Mouse (Mus musculus): ENCODE measurements around the gene Nop2. TPM values are rescaled to one million over a fixed set of nuclear protein-coding genes. Genes with fewer than 3 reads are reported as not detected.

Gene Nop2
- polyA plus RNA-seq (2015; fragmentation: Nextera tagmentation; extraction: Ambion mirVana), result 49.1 and 58.3 TPM in 2 replicates

DNA sequence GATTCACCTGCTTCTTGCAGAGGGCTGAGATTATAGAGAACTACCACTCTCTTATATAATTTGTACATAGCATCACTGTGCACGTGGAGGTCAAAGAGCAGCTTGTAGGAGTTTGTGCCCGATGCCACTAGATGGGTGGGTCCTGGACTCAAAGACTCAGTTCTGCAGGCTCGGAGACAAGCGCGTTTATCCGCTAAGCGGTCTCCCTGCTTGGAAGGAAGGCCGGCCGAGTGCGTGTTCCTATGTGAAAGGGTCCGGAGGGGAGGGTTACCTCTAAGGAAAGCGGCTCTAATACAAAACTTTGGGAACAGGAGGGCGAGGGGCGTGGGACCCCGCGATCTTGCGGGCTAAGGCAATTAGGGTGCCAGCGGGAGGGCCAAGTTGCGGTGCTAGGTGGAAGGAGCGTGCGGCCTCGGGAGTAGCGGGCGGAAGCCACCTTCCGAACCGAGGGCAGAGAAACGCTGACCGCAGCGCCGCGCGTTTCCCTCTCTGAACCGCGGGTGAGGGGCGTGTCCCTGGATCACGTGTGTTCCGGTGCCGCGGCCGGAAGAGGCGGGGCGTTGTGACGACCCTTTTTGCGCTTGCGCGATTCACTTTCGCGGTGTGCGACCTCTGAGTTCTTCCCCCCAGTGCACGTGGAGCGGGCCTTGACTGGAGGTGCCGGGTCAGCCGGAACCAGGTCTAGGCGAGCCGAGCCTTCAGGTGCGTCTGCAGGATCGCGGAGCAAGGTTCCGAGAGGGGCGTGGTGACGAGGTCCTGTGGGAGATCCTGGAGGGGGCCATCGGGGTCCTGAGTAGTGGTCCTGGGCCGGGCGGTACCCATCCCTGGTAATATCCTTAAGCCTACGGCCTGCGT is at the start of gene Nop2:
Gene Nop2 (plus strand): TSS at position 608 of the 855 bp plus-strand sequence.
- peak within 1 kb of the TSS; percentile 96 for H3K4me2 ChIP-seq
- peaks cover 75% of the 10 kb centered on the region for H3K36me3 ChIP-seq (ENCODE audit: poor library complexity, severe bottlenecking)
- peaks cover 20% of the 10 kb centered on the region for H3K4me1 ChIP-seq
- H3K27me3 ChIP-seq, result no peaks in the 10 kb centered on the region
- H3K9ac ChIP-seq, result peak within 1 kb of the TSS; percentile 88
- under 1% methylated on average over 64 of the region's 66 CpGs for WGBS
- ATAC-seq, result peak; percentile 94
- peak within 1 kb of the TSS; percentile 83 for H3K27ac ChIP-seq
- peak within 1 kb of the TSS; percentile 78 for H3K4me3 ChIP-seq
- no peaks in the 10 kb centered on the region for H3K9me3 ChIP-seq (replicated peaks)

DNA sequence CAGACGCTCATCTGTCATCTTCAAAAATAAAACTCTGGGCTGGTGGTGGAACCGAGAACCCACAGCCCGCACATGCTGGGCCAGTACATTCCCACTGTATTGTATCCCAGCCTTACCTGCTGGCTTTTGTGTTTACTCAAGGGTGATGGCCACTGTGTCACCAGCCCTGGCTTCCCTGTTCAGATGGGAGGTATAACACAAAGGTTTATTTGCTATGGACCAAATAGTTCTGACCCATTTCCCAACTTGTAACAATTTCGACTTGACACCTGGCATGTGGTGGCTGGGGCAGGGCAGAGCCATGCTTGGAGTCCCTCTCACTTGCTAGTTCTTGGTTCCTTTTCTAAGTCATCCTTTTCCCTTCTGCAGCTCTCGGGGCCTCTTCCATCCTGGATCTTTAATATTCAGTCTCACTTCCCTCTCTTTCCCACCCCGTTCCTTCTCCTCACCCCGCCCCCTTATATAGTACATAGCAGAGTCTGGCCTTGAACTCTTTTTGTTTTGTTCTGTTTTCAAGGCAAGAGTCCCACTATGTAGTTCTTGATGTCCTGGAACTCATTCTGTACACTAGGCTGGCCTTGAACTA is 48.8 kb upstream of the Nop2 start:
- H3K9me3 ChIP-seq (replicated peaks), result no peaks in the 10 kb centered on the region
- H3K4me3 ChIP-seq, result no peak overlapping the region
- peaks cover 10% of the 10 kb centered on the region for H3K4me1 ChIP-seq
- 85% methylated on average over 7 of the region's 7 CpGs for WGBS
- H3K4me2 ChIP-seq, result no peak overlapping the region
- H3K27me3 ChIP-seq, result 0 out of 2 replicates have a peak, but pooled peaks cover 9% of the 10 kb centered on the region
- no peak overlapping the region for H3K27ac ChIP-seq
- H3K9ac ChIP-seq, result no peak overlapping the region
- no peaks in the 10 kb centered on the region for H3K36me3 ChIP-seq (ENCODE audit: poor library complexity, severe bottlenecking)
- no peak for ATAC-seq

DNA sequence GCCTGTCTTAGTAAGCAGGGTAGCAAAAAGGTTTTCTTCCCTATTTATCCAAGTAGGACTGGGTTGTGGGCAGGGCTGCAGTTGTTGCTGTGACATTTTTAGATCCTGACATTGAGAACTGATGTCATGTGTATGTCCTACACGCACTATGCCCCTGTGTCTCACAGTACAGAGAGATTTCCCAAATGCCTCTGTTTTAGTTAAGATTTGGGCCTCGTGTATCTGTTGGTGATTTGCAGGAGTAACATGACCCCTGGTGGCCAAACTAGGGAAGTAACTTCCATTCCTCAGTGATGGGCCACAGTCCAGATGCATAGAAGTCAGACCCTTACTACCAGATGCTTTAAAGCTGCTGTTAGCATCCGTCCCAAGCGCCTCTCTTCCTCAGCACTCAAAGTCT is 47.3 kb upstream of the Nop2 start:
- Histone ChIP-seq H3K9ac (no peak overlapping the region), H3K4me2 (no peak overlapping the region), H3K27me3 (0 out of 2 replicates have a peak, but pooled peaks cover 9% of the 10 kb centered on the region), H3K36me3 (ENCODE audit: poor library complexity, severe bottlenecking) (no peaks in the 10 kb centered on the region), H3K4me1 (peaks cover 21% of the 10 kb centered on the region), H3K4me3 (no peak overlapping the region), H3K9me3 (replicated peaks) (no peaks in the 10 kb centered on the region), H3K27ac (peak overlapping the region; percentile 27; the same call in 1 of the 2 replicates)
- peak; percentile 25 for ATAC-seq
- WGBS, result 5% methylated on average over 4 of the region's 4 CpGs

DNA sequence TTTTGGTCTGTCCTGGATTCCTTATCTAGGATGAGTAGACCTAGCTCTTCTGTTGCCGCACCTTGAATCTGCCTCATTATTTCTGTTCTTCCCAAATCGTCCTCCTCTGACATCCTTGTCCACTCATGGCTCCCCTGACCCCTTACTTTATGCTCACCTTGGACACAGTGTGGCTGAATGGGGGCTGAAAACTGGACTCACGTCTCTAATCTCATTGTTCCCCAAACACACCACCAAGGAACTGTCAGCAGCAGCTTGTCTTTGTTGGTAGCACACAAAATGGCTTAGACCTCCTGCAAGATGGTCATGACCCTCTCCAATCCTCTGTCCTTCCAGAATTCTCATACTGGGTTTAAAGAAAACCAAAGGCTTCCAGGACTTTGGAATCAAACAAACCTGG is 43.8 kb upstream of the Nop2 start:
- no peak overlapping the region for H3K4me2 ChIP-seq
- no peaks in the 10 kb centered on the region for H3K36me3 ChIP-seq (ENCODE audit: poor library complexity, severe bottlenecking)
- ATAC-seq, result no peak
- no peaks in the 10 kb centered on the region for H3K9me3 ChIP-seq (replicated peaks)
- WGBS, result 75% methylated on average over 3 of the region's 3 CpGs
- peak overlapping the region; percentile 94 for H3K27ac ChIP-seq
- no peaks in the 10 kb centered on the region for H3K27me3 ChIP-seq
- no peak overlapping the region for H3K4me3 ChIP-seq
- H3K9ac ChIP-seq, result no peak overlapping the region
- H3K4me1 ChIP-seq, result peaks cover 29% of the 10 kb centered on the region

DNA sequence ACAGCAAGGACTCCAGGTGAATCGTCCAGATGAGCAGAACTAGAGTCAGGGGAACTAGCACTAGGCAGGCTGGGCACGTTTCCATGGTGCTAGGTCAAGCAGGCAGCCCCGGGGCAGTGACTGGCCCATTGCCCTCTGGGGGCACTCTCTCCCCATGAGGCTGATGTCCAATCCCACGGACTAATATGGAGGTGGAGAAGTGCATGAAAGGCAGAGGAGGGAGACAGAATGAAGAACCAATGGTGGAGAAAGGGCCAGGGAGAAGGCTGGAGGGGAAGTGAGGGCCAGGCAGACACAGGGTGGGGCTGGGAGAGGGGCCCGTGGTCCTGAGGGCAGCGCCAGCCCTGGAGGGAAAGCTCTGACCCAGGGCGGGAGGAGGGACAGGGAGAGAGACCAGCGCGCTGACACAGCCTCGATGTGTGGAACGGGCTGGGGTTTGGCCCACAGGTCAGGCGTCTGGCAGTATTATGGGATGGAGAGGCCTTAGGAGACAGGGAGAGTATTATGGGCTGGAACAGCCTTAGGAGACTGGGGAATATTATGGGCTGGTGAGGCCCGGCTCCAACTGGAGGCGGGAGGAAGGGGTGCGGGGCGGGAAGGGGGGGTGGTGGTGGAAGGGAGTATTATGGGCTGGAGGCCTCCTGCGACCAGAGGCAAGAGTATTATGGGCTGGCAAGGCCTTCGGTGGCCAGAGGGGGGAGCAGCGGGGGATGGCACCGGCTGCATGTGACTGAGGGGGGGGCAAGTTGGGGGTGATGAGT is 43.0 kb upstream of the Nop2 start:
- Histone ChIP-seq H3K27ac (peak overlapping the region; percentile 94), H3K27me3 (no peaks in the 10 kb centered on the region), H3K9ac (0 out of 2 replicates have a peak overlapping the region, but pooled peaks have one; percentile 2), H3K4me2 (peak overlapping the region; percentile 54), H3K4me3 (0 out of 2 replicates have a peak overlapping the region, but pooled peaks have one; percentile 2), H3K36me3 (ENCODE audit: poor library complexity, severe bottlenecking) (no peaks in the 10 kb centered on the region), H3K9me3 (replicated peaks) (no peaks in the 10 kb centered on the region), H3K4me1 (peaks cover 29% of the 10 kb centered on the region)
- peak; percentile 83 for ATAC-seq
- WGBS, result 3% methylated on average over 18 of the region's 20 CpGs

DNA sequence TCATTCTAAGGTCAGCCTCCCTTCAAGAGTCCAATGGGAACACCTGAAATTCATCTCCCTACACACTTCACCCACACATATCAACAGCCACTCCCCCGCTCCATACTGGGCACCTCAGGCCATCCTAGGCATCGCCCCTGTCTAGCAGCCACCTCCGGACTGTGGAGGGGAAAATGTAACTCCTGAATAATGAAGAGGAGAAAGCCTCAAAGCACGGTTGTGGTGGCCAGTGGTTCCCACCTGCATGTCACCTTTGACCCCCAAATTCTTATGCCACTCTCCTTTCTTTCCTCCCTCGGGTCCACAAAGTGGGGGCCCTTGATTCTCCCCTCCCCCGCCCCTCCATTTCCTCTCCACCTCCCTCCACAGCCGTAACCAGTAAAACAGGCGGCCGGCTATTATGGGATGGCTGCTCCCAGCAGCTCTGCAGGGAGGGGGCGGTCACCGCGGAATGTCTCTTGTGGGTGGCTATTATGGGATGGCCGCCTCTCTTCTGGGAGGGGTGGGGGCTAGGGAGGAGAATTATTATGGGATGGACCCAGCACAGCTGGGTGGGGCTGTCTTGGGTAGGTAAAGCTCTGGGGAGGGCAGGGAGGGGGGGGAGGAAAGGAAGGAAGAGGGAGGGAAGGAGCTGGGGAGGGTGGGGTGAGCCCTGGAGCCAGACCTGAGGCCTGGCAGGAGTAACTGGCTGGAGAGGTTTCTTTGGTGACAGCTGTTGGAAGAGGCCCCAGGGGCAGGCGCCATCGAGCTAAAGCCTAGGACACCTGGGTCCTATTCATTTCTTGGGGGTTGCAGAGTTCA is 42.0 kb upstream of the Nop2 start:
- WGBS, result 3% methylated on average over 15 of the region's 15 CpGs
- Histone ChIP-seq H3K4me2 (peak overlapping the region; percentile 54), H3K27ac (peak overlapping the region; percentile 94), H3K4me3 (peak overlapping the region; percentile 13; the same call in 1 of the 2 replicates), H3K27me3 (no peaks in the 10 kb centered on the region), H3K9me3 (replicated peaks) (no peaks in the 10 kb centered on the region), H3K36me3 (ENCODE audit: poor library complexity, severe bottlenecking) (no peaks in the 10 kb centered on the region), H3K4me1 (peaks cover 29% of the 10 kb centered on the region), H3K9ac (peak overlapping the region; percentile 54)
- ATAC-seq, result peak; percentile 79

DNA sequence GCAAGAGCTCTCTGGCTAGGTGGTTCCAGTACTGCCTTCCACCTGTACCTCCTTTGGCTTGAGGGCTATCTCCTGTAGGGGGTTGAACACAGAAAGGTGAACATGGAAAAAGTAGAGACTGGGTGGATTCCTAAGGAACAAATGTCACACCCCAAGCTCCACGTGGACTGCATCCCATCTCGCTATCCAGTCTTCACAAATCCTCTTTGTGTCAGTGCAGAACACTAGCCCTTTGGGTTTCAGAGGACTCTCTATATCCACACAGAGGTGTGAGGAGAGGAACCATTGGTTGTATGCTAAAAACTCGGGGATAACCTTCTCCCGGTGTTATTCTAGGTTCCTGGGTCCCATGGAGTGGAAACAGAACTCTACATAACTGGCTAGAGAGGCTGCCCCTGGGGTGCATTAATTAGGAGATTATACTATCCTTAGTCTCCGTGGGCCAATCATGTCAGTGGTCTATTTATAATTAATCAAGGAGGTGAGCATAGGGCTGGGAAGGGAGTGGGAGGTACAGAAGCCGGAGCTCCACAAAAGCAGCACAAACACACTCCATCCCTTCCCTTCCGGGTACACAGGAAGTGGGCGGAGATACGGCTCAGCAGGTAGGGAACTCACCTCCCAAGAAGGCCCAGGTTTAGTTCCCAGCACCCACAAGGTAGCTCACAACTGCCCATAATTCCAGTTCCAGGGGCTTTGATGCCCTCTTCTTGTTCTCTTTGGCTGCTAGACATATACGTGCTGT is 41.2 kb upstream of the Nop2 start:
- peak overlapping the region; percentile 48; the same call in 1 of the 2 replicates for H3K9ac ChIP-seq
- peaks cover 32% of the 10 kb centered on the region for H3K4me1 ChIP-seq
- H3K9me3 ChIP-seq (replicated peaks), result no peaks in the 10 kb centered on the region
- H3K36me3 ChIP-seq (ENCODE audit: poor library complexity, severe bottlenecking), result no peaks in the 10 kb centered on the region
- peak overlapping the region; percentile 94 for H3K27ac ChIP-seq
- WGBS, result 47% methylated on average over 10 of the region's 10 CpGs
- 0 out of 2 replicates have a peak, but pooled peaks have one; percentile 3 for ATAC-seq
- H3K4me2 ChIP-seq, result peak overlapping the region; percentile 54
- 0 out of 2 replicates have a peak overlapping the region, but pooled peaks have one; percentile 7 for H3K4me3 ChIP-seq
- H3K27me3 ChIP-seq, result no peaks in the 10 kb centered on the region

DNA sequence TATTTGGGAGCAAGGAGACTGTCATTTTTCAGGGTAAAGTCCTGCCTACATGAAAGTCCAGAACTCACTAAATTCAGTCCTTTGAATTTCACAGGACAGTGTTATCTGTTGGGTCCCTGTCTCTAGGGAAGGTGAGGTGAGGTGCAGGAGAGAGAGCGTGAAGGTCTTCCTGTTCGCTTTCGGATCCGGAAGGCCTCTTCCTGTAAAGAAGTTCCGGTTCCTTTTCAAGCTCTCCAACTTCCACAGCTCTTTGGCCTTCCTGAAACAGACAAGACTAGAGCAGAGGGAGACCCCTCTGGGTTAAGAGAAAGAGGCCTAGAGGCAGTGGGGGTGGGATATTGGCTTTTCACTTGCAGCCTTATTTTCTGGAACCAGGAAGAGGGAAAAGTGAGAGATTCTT is 39.3 kb upstream of the Nop2 start:
- no peak overlapping the region for H3K4me3 ChIP-seq
- H3K9ac ChIP-seq, result no peak overlapping the region
- peaks cover 37% of the 10 kb centered on the region for H3K4me1 ChIP-seq
- peak overlapping the region; percentile 10; the same call in 1 of the 2 replicates for H3K27ac ChIP-seq
- H3K9me3 ChIP-seq (replicated peaks), result no peaks in the 10 kb centered on the region
- H3K27me3 ChIP-seq, result no peaks in the 10 kb centered on the region
- H3K36me3 ChIP-seq (ENCODE audit: poor library complexity, severe bottlenecking), result no peaks in the 10 kb centered on the region
- 94% methylated on average over 5 of the region's 5 CpGs for WGBS
- no peak for ATAC-seq
- H3K4me2 ChIP-seq, result no peak overlapping the region

DNA sequence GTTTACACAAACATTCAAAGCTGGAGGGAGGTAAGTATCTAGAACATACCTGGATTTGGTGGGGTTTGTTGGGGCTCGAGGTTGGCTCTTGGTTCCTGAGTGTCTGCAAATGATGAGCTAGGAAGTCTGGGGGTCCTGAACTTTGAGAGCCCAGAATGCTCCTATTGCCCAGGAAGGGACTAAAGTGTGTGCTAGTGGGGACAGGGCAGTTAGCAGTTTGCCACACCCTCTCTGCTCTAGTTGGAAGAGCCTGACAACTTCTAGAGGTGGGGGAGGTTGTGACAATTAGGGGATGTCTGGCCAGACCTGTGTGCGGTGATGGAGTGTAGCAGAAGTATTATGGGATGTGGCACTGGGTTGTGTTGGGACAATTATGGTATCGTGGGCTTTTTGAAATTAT is 36.9 kb upstream of the Nop2 start:
- peaks cover 47% of the 10 kb centered on the region for H3K4me1 ChIP-seq
- H3K9me3 ChIP-seq (replicated peaks), result no peaks in the 10 kb centered on the region
- WGBS, result 72% methylated on average over 3 of the region's 3 CpGs
- no peak overlapping the region for H3K4me3 ChIP-seq
- no peak overlapping the region for H3K4me2 ChIP-seq
- H3K27me3 ChIP-seq, result no peaks in the 10 kb centered on the region
- H3K27ac ChIP-seq, result peak overlapping the region; percentile 95
- peaks cover 19% of the 10 kb centered on the region for H3K36me3 ChIP-seq (ENCODE audit: poor library complexity, severe bottlenecking)
- ATAC-seq, result 0 out of 2 replicates have a peak, but pooled peaks have one; percentile 0
- no peak overlapping the region for H3K9ac ChIP-seq

DNA sequence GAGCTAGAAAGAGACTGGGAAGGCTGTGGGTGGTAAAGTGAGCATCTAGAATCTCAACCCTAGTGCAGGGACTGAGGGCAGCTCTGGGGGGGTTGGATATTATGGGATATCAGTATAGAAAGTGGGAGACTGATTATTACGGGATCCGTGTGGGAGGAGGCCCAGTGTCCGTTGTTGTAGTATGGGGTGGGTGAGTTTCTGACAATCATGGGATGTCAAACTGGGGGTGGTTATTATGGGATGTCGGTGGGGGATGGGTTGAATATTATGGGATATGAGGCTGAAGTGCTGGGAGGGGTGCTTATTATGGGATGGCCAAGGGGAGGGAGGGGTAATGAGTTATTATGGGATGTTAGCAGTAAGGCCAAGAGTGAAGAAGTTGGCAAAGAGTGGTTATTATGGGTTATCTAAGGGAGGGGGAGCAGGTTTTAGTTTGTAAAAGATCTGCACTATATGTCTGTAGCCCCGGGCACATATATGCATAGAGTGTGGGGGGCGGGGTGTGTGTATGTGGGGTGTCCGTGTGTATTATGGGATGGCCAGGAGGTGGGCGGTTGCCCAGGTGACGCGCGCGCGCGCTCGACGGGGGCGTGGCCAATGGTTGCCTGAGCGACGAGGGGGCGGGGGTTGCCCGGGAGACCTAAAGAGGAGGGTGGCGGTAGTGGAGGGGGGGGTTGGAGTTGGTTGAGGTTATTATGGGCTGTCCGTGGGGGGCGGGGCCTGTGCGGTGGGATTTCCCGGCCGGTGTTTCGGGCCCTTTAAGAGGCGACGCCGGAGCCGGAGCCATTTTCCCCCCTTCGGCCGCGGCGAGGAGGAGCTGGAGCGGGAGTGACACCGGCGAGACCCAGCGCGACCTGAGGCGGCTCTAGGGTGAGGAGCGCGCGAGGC is 36.1 kb upstream of the Nop2 start, which contains the start of gene Chd4:
Gene Chd4 (plus strand): TSS at position 591 of the 888 bp plus-strand sequence.
- WGBS, result 2% methylated on average over 44 of the region's 45 CpGs
- peak; percentile 80 for ATAC-seq

More for the DNA sequence above, 36.1 kb upstream of the Nop2 start, which contains the start of gene Chd4:
- Histone ChIP-seq H3K9me3 (replicated peaks) (no peaks in the 10 kb centered on the region), H3K4me3 (peak within 1 kb of the TSS; percentile 97), H3K4me2 (peak within 1 kb of the TSS; percentile 97), H3K4me1 (peaks cover 47% of the 10 kb centered on the region), H3K27me3 (no peaks in the 10 kb centered on the region), H3K9ac (peak within 1 kb of the TSS; percentile 97), H3K27ac (peak within 1 kb of the TSS; percentile 95), H3K36me3 (ENCODE audit: poor library complexity, severe bottlenecking) (peaks cover 27% of the 10 kb centered on the region)
